Mouse (Mus musculus) ES-Bruce4 (cell line): ENCODE measurements around the gene Cd300ld3. TPM values are rescaled to one million over a fixed set of nuclear protein-coding genes. Genes with fewer than 3 reads are reported as not detected.
"Not testable (repeated sequence)": the region's sequence is repeated elsewhere in the genome, so short reads cannot be mapped to it uniquely, and the experiment has no call there.

Source experiments
- H3K27ac ChIP-seq: 2 replicates; pipeline ENCODE4 v1.5.1; 2012; ENCODE audit warnings: low read length, inconsistent platforms; ENCODE audit not compliant: insufficient read depth
- H3K27me3 ChIP-seq: 2 replicates; pipeline ENCODE4 v1.6.1; 2012; ENCODE audit warnings: mild to moderate bottlenecking, low read length, inconsistent platforms; ENCODE audit not compliant: control insufficient read depth, poor library complexity, insufficient read depth, severe bottlenecking
- H3K36me3 ChIP-seq: 2 replicates; pipeline ENCODE4 v1.6.1; 2012; ENCODE audit warnings: inconsistent platforms, mild to moderate bottlenecking, low read length, moderate library complexity; ENCODE audit not compliant: control insufficient read depth, poor library complexity, insufficient read depth, severe bottlenecking
- H3K4me1 ChIP-seq: one replicate; pipeline ENCODE4 v1.8.1; 2011; ENCODE audit warnings: low read length; ENCODE audit not compliant: control insufficient read depth, insufficient read depth
- H3K4me3 ChIP-seq: 2 replicates; pipeline ENCODE4 v1.5.1; 2011; ENCODE audit warnings: low read depth, mild to moderate bottlenecking, low read length
- H3K9ac ChIP-seq: 2 replicates; pipeline ENCODE4 v1.6.1; 2012; ENCODE audit warnings: low read depth, mild to moderate bottlenecking, inconsistent platforms; ENCODE audit not compliant: poor library complexity, severe bottlenecking
- H3K9me3 ChIP-seq: replicated peaks from 2 replicates; pipeline ENCODE4 v1.6.1; 2012; ENCODE audit warnings: mild to moderate bottlenecking, low read length, inconsistent platforms; ENCODE audit not compliant: control insufficient read depth, poor library complexity, insufficient read depth, severe bottlenecking
- CTCF ChIP-seq: IDR thresholded peaks from one replicate; pipeline ENCODE4 v1.8.1; 2011; ENCODE audit warnings: low read depth, low read length
- EP300 ChIP-seq: IDR thresholded peaks from 2 replicates; pipeline ENCODE4 v1.6.1; 2011; ENCODE audit warnings: low read depth, low read length; ENCODE audit not compliant: insufficient read depth
- POLR2A ChIP-seq: IDR thresholded peaks from one replicate; pipeline ENCODE4 v1.8.1; 2011; ENCODE audit warnings: low read length; ENCODE audit not compliant: insufficient read depth
- polyA plus RNA-seq: library from polyadenylated mRNA; stranded (reverse); fragments of >200 nt; gene quantifications from 2 replicates; pipeline ENCODE4 v1.2.4, GENCODE M21; 2011; ENCODE audit warnings: low read depth; ENCODE audit not compliant: missing spikeins, insufficient read depth, insufficient read length

The Cd300ld3 gene
- polyA plus RNA-seq, 1 experiment, result not detected

GRCm38 (mm10) chr11:115052206-115052605 lies 4.0 kb upstream of the Cd300ld3 start:
- Histone ChIP-seq H3K27me3 (no peaks in the 10 kb centered on the region), H3K4me1 (no peaks in the 10 kb centered on the region), H3K4me3 (no peak overlapping the region), H3K27ac (no peak overlapping the region), H3K36me3 (no peaks in the 10 kb centered on the region), H3K9me3 (no peaks in the 10 kb centered on the region), H3K9ac (no peak overlapping the region)
- TF ChIP-seq CTCF (no peak), POLR2A (no peak), EP300 (no peak)

DNA sequence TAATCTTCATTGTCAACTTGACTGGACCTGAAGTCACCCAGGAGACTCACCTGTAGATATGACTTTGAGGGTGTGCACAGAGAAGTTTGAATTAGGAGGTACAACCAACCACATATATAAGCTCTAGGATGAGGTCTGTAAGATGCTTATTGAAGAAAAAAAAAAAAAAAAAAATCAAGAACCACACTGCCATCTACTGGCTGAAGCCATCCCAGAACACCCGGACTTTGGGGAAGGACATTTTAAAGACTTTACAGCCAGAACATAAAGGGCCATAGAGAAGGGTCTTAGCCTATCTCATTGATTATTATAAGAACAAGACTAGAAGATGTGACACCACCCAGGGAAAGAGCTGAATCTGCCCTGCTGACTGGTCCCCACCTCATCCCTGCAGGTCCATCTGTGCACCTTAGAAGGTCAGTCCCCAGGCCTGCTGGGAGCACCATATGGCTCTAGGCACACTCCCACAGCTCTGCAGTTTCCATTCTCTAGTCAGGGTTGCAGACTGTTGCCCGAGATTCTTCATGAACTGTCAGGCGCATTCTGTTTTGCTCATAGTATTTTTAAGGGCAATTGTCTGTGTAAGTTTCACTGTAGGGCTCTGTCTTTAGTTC lies 1.2 kb upstream of the Cd300ld3 start:
- TF ChIP-seq CTCF (no peak), EP300 (no peak), POLR2A (no peak)
- no peaks in the 10 kb centered on the region for H3K36me3 ChIP-seq
- no peak overlapping the region for H3K4me3 ChIP-seq
- H3K9ac ChIP-seq, result no peak overlapping the region
- H3K27ac ChIP-seq, result no peak overlapping the region
- H3K27me3 ChIP-seq, result no peaks in the 10 kb centered on the region
- no peaks in the 10 kb centered on the region for H3K9me3 ChIP-seq
- no peaks in the 10 kb centered on the region for H3K4me1 ChIP-seq

- H3K27me3 ChIP-seq, H3K4me1 ChIP-seq, H3K27ac ChIP-seq, H3K9me3 ChIP-seq, H3K36me3 ChIP-seq, H3K9ac ChIP-seq, H3K4me3 ChIP-seq: not testable (repeated sequence)
These were observed 10.5 kb downstream of the Cd300ld3 start, which contains the start of gene Cd300ld5 for GRCm38 (mm10) chr11:115037669-115038068. TSS of gene Cd300ld5 (minus strand) at chr11:115037769.

- not testable (repeated sequence) for H3K9ac ChIP-seq, H3K4me1 ChIP-seq, H3K9me3 ChIP-seq, H3K4me3 ChIP-seq, H3K36me3 ChIP-seq, H3K27ac ChIP-seq, H3K27me3 ChIP-seq
These were observed 21.3 kb downstream of the Cd300ld3 start, which contains the start of gene Cd300ld4 for GRCm38 (mm10) chr11:115026912-115027311. TSS of gene Cd300ld4 (minus strand) at chr11:115027012.

DNA sequence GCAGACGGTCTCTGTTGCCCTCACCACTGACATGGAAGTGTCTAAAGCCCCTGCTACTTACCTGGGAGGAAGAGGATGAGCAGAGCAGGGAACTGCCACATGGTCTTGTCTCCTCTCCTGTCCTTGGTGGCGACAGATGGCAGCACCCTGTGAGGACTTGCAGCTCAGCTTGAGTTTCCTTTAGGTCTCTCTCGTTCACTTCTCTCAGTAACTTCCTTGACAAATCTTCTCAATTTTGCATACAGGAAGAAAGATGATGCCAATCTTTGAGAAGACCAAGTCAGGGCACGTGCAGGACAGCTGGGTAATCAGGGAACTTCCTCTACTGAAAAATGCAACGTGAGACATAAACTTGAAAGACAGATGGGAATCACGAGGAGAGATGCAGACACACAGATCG lies 32.1 kb downstream of the Cd300ld3 start, which contains the start of gene Cd300ld2:
Gene Cd300ld2 (minus strand): TSS at position 101 of the 400 bp plus-strand sequence.
- not testable (repeated sequence) for H3K4me3 ChIP-seq, H3K4me1 ChIP-seq, H3K27ac ChIP-seq, H3K27me3 ChIP-seq, H3K36me3 ChIP-seq, H3K9ac ChIP-seq, H3K9me3 ChIP-seq

DNA sequence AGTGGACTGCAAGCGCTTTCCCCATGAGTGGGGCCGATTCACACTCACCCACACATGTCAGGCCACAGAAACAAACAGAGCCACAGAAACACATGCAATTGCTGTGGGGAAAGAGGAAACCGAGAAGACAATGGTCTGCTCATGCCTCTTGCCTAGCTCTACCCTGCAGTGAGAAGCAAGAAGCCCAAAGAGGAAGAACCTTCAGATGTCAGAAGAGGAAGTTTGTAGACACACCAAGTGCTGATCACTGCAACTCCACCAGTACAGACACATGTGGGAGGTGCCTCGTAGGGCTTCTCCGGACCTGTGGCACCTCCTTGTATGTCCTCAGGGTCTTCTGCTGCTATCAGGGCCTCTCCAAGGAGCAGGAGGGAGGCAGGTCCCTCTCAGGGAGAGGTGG lies 44.1 kb downstream of the Cd300ld3 start:
- no peaks in the 10 kb centered on the region for H3K9me3 ChIP-seq
- no peak for TF ChIP-seq POLR2A
- TF ChIP-seq CTCF, result no peak
- no peak for TF ChIP-seq EP300
- H3K9ac ChIP-seq, result no peak overlapping the region
- H3K4me3 ChIP-seq, result no peak overlapping the region
- no peak overlapping the region for H3K27ac ChIP-seq
- no peaks in the 10 kb centered on the region for H3K27me3 ChIP-seq
- H3K36me3 ChIP-seq, result no peaks in the 10 kb centered on the region
- no peaks in the 10 kb centered on the region for H3K4me1 ChIP-seq
